Mouse (Mus musculus): ENCODE measurements around the gene Hspa1b.
A peak's percentile ranks its signal among the peaks of the same experiment; 100 is the strongest.
"Not testable (repeated sequence)": the region's sequence is repeated elsewhere in the genome, so short reads cannot be mapped to it uniquely, and the experiment has no call there.

The Hspa1b gene

DNA sequence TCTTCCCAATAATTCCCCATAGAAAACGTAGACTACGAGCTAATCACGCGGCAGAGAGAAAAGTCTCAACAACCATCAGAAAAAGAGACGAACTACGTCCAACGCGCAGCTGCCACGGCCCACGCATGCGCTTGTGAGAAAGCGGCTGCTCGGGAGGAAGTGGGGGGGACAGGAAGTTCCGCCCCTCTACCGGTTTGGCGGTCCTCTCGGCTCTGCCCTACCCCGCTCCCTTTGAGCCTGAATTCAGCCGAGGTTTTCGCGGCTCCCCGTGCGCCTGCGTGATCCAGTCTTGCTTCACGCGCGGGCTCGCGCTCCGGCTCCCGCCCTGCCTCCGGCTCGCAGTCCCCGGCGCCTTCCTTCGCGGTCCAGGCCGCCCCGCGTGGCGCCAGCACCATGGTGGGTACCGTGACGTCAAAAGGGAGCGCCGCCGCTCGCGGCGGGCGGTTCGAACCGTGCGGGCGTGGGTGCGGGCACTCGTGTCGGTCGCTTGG lies 22.7 kb upstream of the Hspa1b start, which contains the start of gene Lsm2:
Lsm2 (plus strand) TSS at position 173 of the 491 bp plus-strand sequence.
- peak; percentile 93 to 94 for DNase-seq

DNA sequence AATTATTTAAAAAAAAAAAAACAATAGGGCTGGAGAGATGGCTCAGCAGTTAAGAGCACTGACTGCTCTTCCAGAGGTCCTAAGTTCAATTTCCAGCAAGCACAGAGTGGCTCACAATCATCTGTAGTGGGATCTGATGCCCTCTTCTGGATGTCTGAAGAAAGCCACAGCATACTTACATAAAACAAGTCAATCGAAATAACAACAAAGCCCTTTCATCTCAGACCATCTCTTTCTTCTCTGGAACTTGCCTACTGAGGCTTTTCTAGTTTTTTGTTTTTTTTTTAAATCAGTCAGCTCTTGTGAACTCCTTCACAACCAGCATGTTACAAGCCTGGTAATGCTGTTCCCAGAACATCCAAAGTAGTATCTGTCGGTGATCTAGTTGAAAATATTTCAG lies 21.6 kb upstream of the Hspa1b start:
- DNase-seq: peak; percentile 35 to 48

DNA sequence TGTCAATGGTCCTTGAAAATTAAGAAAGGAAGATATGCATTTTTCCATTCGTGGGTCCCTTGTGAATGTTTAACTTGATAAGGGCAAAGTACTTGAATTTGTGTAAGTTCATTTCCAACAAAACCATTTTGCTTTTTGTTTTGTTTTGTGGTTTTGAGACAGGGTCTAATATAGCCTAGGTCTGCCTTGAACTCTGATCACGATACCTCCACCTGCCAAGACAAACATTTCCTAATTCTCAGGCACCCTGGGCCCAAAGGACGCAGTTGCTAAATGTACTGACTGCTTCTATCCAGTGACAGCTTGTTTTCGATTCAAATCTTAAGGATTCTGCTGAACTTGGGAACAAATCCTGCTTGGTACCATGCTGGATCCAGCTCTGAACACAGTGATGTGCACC lies 20.6 kb upstream of the Hspa1b start:
- no peak for DNase-seq

DNA sequence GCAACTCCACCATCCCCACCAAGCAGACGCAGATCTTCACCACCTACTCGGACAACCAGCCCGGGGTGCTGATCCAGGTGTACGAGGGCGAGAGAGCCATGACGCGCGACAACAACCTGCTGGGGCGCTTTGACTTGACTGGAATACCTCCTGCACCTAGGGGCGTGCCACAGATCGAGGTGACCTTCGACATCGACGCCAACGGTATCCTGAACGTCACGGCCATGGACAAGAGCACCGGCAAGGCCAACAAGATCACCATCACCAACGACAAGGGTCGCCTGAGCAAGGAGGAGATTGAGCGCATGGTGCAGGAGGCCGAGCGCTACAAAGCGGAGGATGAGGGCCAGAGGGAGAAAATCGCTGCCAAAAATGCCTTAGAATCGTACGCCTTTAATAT lies 19.2 kb upstream of the Hspa1b start:
- no peak for DNase-seq

DNA sequence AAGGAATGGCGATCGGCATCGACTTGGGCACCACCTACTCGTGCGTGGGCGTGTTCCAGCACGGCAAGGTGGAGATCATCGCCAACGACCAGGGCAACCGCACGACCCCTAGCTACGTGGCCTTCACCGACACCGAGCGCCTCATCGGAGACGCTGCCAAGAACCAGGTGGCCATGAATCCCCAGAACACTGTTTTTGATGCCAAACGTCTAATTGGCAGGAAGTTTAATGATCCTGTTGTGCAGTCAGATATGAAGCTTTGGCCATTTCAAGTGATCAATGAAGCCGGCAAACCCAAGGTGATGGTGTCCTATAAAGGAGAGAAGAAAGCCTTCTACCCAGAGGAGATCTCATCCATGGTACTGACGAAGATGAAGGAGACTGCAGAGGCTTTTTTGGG lies 18.0 kb upstream of the Hspa1b start:
- DNase-seq: no peak

DNA sequence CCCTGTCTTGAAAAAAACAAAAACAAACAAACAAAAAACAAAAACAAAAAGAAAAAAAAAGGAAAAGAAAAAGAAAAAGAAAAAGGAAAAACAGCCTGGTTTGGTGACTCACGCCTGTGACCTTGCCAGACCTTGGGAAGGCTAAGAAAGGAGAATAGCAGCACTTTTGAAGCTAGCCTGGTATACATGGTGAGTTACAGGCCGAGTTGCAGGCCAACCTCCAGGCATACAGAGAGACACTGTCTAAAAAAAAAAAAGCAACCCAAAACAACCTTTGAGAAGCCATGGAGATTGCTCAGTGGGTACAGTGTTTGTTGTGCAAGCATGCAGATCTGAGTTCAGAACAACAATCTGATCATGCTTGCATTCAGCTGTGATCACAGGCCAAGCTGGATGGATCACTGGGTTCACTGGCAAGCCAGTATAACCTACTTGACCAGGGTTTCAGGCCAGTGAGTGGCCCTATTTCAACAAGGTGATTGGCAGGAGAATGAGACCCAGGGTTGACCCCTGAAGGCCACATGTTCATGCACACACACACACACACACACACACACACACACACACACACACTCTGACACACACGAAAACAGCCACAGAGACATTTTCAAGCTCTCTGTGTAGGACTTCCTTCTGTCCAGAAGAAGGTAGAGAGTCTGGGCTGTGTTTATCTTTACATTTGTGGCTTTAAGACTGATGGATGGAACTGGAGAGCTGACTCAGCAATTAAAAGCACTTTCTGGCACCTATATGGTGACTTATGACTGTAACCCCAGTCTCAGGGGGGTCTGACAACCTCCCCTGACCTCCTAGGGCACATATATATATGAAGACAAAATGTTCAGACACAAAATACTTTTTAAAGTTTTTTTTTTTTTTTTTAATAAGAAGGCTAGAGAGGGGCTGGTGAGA lies 16.8 kb upstream of the Hspa1b start:
- DNase-seq: no peak

DNA sequence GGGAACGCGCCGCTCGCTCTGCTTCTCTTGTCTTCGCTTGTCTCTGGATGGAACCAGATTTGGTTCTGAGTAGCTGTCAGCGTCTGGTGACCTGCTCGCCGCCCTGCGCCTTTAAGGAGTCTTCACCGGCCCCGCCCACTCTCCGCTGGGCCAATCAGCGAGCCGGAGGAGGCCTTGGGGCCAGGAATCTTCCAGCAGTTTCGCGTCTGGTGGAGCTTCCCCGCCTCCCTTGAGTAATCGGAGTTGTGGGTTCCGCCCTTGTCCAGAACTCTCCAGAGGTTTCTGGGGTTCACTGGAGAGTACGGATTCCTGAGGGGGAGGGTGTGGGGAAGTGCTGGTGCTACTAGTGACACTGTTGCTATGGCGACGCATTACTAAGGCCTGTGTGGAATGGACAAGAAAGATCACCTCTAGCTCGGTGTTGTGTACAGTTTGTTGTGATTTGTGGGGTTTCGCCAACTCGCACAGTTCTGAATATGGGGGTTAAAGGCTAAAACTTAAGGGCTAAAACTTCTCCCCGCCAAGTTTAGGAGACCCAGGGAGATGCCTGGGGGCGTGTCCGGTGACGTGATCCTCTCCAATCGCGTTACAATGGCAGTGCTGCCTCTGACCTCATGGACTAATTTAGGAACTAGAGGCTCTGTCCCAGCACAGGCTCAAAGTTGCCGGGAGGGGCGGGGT lies 13.2 kb upstream of the Hspa1b start, which contains the start of the genes Hspa1a and Hspa1l:
Hspa1a (minus strand) TSS at position 88 of the 681 bp plus-strand sequence.
Hspa1l (plus strand) TSS at position 635 of the 681 bp plus-strand sequence.
- peak; percentile 77 to 84 for DNase-seq

DNA sequence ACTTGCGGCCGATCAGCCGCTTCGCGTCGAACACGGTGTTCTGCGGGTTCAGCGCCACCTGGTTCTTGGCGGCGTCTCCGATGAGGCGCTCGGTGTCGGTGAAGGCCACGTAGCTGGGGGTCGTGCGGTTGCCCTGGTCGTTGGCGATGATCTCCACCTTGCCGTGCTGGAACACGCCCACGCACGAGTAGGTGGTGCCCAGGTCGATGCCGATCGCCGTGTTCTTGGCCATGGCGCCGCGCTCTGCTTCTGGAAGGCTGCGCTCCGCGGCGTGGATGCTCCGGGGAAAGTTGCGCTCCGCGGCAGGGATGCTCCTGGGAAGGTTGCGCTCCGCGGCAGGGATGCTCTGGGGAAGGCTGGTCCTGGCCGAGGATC lies 12.6 kb upstream of the Hspa1b start:
- DNase-seq: peak in 1 of 2 experiments; percentile 37

DNA sequence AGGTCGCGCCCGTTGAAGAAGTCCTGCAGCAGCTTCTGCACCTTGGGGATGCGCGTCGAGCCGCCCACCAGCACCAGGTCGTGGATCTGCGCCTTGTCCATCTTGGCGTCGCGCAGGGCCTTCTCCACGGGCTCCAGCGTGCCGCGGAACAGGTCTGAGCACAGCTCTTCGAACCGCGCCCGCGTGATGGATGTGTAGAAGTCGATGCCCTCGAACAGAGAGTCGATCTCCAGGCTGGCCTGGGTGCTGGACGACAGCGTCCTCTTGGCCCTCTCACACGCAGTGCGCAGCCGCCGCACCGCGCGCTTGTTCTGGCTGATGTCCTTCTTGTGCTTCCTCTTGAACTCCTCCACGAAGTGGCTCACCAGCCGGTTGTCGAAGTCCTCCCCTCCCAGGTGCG lies 11.8 kb upstream of the Hspa1b start:
- not testable (repeated sequence) for DNase-seq

DNA sequence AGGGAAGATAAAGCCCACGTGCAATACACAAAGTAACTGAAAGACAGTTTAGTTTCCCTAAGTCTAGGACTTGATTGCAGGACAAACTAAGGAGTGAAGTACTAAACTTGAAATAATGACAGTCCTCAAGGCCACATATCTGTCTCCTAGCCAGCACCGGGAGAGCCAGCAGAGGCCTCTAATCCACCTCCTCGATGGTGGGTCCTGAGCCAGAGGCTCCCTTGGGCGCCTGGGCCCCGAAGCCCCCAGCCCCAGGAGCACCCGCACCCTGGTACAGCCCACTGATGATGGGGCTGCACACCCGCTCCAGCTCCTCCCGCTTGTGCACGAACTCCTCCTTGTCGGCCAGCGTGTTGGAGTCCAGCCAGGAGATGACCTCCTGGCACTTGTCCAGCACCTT lies 10.8 kb upstream of the Hspa1b start, which contains the start of gene Gm20481:
Gm20481 (plus strand) TSS at position 91 of the 400 bp plus-strand sequence.
- not testable (repeated sequence) for DNase-seq

DNA sequence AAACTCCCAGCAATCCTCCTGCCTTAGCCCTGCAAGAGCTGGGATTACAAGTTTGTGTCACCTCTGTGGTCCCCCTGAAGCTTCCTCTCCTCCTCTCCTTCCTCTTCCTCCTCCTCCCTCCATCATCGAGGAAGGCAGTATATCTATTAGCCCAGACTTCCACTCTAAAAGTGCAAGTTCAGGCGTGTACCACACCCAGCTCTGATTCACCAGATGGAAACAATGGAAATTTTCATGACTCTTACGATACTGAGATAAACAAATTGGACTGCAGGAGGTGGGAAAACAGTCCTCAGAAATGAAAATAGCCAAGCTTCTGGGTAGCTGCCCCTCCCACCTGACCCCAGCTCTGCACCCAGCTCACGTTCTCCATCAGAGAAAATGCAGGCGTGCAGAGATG lies 6.6 kb upstream of the Hspa1b start:
- DNase-seq: no peak

DNA sequence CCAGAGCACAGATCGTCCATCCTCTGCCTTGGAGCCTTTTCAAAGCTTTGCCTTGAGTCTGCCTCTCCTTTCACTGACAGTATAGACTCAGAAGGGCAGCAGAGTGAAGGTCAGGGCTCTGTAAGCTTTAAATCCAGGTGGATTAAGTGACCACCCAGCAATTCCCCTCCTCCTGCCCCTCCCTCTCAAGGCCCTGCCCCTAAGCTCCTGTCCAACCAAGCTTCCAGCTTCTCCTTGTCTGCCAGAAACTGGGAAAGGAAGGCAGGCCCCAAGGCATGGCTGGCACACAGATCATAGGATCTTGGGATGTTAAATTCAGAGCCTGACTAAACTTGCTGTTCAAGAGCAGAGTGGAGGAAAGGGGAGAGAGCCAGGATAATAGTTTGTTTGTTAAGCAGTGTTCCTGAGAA lies 5.6 kb upstream of the Hspa1b start:
- DNase-seq: no peak

DNA sequence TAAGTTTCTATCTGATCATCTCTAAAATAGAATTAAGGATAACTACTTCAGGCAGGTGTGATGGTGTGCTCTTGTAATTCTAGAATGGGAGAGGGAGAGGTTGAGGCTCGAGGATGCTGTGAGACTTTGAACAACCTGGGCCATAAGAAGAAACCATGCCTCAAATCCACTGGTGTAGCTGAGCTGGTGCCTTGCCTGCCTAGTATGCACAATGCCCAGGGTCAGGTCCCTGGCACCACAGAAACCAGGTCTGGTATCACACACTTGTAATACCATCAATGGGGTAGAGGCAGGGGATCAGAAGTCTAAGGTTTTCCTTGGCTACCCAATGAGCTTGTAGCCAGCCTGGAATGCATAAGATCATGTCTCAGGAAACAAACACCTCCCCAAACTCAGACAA lies 3.8 kb upstream of the Hspa1b start:
- no peak for DNase-seq

DNA sequence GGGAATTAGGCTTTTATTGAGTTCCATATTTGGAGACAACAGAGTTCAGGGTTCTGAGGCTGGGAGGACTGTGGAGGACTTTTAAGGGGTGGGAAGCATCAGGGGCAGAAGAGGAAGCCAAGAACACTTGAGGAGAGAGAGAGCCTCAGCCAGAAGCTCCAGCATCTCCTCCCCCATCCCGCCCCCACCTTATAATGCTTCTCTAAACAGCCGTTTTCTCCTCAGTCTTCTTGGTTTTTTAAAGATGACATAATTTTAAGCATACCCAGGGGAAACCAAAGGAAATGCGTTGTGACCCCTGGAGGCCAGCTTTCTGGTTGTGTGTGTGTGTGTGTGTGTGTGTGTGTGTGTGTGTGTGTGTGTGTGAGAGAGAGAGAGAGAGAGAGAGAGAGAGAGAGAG lies 3.1 kb upstream of the Hspa1b start:
- no peak for DNase-seq

DNA sequence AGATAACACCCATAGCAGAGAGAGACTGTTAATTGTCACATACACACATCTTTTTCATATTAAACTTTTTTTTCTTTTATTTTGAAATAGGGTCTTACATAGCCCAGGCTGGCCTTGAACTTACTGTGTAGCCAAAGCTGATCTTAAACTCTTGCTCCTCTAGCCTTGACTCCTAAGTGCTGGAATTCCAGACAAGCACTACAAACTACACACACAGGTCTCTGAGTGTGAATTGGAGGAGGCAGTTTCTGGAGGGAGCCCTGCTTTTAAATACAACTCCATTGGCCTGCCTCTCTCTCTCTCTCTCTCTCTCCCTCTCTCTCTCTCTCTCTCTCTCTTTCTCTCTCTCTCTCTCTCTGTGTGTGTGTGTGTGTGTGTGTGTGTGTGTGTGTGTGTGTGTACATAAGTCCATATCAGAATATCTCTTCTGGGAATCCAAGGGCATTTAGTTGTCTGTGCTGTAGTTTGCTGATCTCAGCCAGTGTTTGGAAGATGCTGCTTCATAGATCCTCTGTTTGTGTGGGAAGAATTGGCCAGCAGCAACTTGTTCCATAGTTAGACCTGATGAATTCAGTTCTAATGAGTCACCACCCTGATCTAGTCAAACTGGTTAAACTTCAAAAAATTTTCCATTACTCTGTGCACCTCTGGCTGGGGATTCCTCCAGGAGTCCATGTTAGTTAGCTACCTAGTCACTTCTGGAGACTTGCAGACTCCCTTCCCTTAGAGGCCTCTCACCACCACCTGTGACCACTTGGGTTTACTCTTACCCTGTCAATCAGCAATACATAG lies 1.9 kb upstream of the Hspa1b start:
- DNase-seq: no peak

DNA sequence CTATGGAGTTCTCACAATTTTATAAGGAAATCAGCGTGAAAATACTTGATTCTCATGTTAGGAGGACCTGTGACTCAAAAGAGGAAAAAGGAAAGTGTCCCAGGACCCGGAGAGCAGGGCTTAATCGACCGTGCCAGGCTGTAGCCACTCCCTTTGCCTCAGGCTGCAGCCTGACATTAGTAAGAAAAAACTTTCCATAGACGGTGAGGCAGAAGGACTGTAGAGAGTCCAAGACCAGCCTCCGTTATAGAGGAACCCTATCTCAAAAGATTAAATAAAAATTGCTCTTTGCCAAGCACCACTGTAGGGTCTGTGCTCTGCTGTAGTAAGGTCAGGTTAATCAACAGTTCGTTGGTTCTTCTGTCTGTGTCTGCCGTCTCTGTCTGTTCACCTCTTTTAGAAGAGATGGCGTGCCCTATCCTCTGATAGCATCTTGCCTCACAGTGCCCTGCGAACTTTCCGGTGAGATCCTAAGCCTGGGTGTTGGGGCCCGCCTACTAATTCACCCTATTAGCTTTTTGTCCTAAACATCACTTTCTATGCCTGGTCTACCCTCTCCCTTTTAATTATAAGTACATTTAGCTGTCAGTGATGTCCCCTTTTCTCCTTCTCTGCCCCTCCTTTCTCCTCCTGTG lies 960 bp upstream of the Hspa1b start:
- no peak for DNase-seq

DNA sequence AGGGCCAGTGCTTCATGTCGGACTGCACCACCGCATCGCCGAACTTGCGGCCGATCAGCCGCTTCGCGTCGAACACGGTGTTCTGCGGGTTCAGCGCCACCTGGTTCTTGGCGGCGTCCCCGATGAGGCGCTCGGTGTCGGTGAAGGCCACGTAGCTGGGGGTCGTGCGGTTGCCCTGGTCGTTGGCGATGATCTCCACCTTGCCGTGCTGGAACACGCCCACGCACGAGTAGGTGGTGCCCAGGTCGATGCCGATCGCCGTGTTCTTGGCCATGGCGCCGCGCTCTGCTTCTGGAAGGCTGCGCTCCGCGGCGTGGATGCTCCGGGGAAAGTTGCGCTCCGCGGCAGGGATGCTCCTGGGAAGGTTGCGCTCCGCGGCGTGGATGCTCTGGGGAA lies 306 bp downstream of the Hspa1b start:
- DNase-seq: peak in 1 of 2 experiments; percentile 38

DNA sequence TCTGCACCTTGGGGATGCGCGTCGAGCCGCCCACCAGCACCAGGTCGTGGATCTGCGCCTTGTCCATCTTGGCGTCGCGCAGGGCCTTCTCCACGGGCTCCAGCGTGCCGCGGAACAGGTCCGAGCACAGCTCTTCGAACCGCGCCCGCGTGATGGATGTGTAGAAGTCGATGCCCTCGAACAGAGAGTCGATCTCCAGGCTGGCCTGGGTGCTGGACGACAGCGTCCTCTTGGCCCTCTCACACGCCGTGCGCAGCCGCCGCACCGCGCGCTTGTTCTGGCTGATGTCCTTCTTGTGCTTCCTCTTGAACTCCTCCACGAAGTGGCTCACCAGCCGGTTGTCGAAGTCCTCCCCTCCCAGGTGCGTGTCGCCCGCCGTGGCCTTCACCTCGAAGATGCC lies 1.1 kb downstream of the Hspa1b start:
- DNase-seq: not testable (repeated sequence)

DNA sequence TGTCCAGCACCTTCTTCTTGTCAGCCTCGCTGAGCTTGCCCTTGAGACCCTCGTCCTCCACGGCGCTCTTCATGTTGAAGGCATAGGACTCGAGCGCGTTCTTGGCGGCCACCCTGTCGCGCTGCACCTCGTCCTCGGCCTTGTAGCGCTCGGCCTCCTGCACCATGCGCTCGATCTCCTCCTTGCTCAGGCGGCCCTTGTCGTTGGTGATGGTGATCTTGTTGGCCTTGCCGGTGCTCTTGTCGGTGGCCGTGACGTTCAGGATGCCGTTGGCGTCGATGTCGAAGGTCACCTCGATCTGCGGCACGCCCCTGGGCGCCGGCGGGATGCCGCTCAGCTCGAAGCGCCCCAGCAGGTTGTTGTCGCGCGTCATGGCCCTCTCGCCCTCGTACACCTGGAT lies 1.7 kb downstream of the Hspa1b start:
- not testable (repeated sequence) for DNase-seq

DNA sequence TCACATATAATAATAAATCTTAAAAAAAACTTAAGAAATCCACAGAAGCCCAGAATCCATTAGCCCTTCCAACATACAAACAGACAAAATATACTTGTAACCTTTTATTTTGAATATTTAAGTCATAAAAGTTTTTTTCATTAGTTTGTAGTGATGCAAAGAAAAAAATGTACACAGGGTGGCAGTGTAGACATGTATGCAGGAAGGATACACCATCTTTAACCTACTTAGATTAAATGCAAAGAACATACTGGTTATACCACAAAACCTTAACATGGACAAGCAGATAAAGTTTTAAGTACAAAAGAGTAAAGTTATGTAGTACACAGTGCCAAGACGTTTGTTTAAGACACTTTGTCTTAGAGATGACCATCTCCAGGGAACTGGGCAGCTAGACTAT lies 2.7 kb downstream of the Hspa1b start:
- DNase-seq: no peak

DNA sequence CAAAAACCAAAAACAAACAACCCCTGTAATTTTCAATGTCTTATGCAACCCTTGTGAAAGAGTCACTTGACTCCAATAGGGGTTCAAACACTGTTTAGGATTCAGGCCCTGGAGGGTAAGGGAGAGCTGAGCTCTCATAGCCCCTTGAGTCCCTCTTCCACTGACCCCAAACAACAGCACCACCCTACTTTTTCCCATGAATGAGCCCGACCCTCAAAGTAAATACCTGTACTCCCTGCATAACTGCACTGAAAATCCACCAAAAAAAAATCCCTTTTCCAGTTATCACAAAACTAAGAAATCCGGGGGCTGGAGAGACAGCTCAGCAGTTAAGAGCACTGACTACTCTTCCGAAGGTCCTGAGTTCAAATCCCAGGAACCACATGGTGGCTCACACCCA lies 3.2 kb downstream of the Hspa1b start:
- DNase-seq: no peak

DNA sequence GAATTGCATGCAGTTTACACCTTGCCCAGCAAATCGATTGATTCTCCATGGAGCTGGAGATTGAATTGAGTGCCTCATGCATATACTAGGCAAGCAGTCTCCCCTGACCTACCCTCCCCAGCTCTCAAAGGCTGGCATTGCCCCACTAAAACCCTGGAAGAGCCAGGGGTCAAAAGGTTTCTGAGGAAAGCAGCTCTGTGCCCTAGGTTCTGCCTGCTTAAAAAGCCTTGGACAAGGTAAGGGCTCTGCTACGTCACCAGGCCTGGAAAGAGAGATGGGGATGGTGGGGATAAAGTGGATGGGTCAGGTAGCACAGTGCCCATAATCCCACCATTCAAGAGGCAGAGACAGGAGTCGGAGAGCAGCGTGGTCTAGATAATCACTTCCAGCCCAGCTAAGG lies 4.2 kb downstream of the Hspa1b start:
- no peak for DNase-seq

Measured in cerebellum, adult 18-20 months (tissue).